Mouse (Mus musculus): ENCODE results near the gene Prr7.

Gene Prr7

GRCm38 (mm10) chr13:55448131-55448530 lies 15.9 kb upstream of the Prr7 start:
- no peak for DNase-seq (ENCODE audit: low read depth in 1 of 2, low spot score in 2 of 2)

GRCm38 (mm10) chr13:55449205-55449604 lies 14.9 kb upstream of the Prr7 start:
- DNase-seq (ENCODE audit: low read depth in 1 of 2, low spot score in 2 of 2) = no peak

- DNase-seq (ENCODE audit: low read depth in 1 of 2, low spot score in 2 of 2) = no peak
These were observed 14.2 kb upstream of the Prr7 start for GRCm38 (mm10) chr13:55449679-55450441.

GRCm38 (mm10) chr13:55450511-55450980 lies 13.5 kb upstream of the Prr7 start:
- DNase-seq (ENCODE audit: low read depth in 1 of 2, low spot score in 2 of 2) = no peak

- no peak for DNase-seq (ENCODE audit: low read depth in 1 of 2, low spot score in 2 of 2)
These were observed 12.8 kb upstream of the Prr7 start for GRCm38 (mm10) chr13:55451296-55451695.

- no peak for DNase-seq (ENCODE audit: low read depth in 1 of 2, low spot score in 2 of 2)
These were observed 12.1 kb upstream of the Prr7 start for GRCm38 (mm10) chr13:55451785-55452549.

- DNase-seq (ENCODE audit: low read depth in 1 of 2, low spot score in 2 of 2) = no peak
These were observed 1.1 kb upstream of the Prr7 start for GRCm38 (mm10) chr13:55462965-55463364.

- no peak for DNase-seq (ENCODE audit: low read depth in 1 of 2, low spot score in 2 of 2)
These were observed 554 bp upstream of the Prr7 start for GRCm38 (mm10) chr13:55463399-55464026.

GRCm38 (mm10) chr13:55465184-55465583 lies 1.1 kb downstream of the Prr7 start:
- no peak for DNase-seq (ENCODE audit: low read depth in 1 of 2, low spot score in 2 of 2)

GRCm38 (mm10) chr13:55465830-55466440 lies 1.9 kb downstream of the Prr7 start:
- no peak for DNase-seq (ENCODE audit: low read depth in 1 of 2, low spot score in 2 of 2)

- no peak for DNase-seq (ENCODE audit: low read depth in 1 of 2, low spot score in 2 of 2)
These were observed 4.9 kb downstream of the Prr7 start for GRCm38 (mm10) chr13:55468851-55469560.

GRCm38 (mm10) chr13:55470372-55470771 lies 6.3 kb downstream of the Prr7 start:
- no peak for DNase-seq (ENCODE audit: low read depth in 1 of 2, low spot score in 2 of 2)

- DNase-seq (ENCODE audit: low read depth in 1 of 2, low spot score in 2 of 2) = peak; percentile 44 to 80
These were observed 7.2 kb downstream of the Prr7 start for GRCm38 (mm10) chr13:55471156-55471818.

- DNase-seq (ENCODE audit: low read depth in 1 of 2, low spot score in 2 of 2) = no peak
These were observed 7.7 kb downstream of the Prr7 start for GRCm38 (mm10) chr13:55471819-55472131.

- DNase-seq (ENCODE audit: low read depth in 1 of 2, low spot score in 2 of 2) = peak in 1 of 2 experiments; percentile 45
These were observed 8.3 kb downstream of the Prr7 start for GRCm38 (mm10) chr13:55472132-55473022.

GRCm38 (mm10) chr13:55473076-55473831 lies 9.2 kb downstream of the Prr7 start:
- DNase-seq (ENCODE audit: low read depth in 1 of 2, low spot score in 2 of 2) = no peak

GRCm38 (mm10) chr13:55473961-55474360 lies 9.9 kb downstream of the Prr7 start:
- no peak for DNase-seq (ENCODE audit: low read depth in 1 of 2, low spot score in 2 of 2)

- DNase-seq (ENCODE audit: low read depth in 1 of 2, low spot score in 2 of 2) = no peak
These were observed 10.6 kb downstream of the Prr7 start for GRCm38 (mm10) chr13:55474621-55475069.

GRCm38 (mm10) chr13:55475750-55476149 lies 11.7 kb downstream of the Prr7 start:
- no peak for DNase-seq (ENCODE audit: low read depth in 1 of 2, low spot score in 2 of 2)
